Mouse (Mus musculus): Measurements from ENCODE around the gene Vmn2r104. TPM values are rescaled to one million over a fixed set of nuclear protein-coding genes. Genes with fewer than 3 reads are reported as not detected.

Gene Vmn2r104
- not detected in 2 replicates for polyA plus RNA-seq (2015; fragmentation: Nextera tagmentation; extraction: Ambion mirVana)

GRCm38 (mm10) chr17:20048236-20048635 lies at the start of gene Vmn2r104:
Vmn2r104 (minus strand) TSS chr17:20048336.

Other genes with a start within 250 kb of the Vmn2r104 start
- not detected in 2 replicates for gene Fpr-rs7, start 65.9 kb upstream of the Vmn2r104 start, polyA plus RNA-seq (2015; fragmentation: Nextera tagmentation; extraction: Ambion mirVana)
- not detected in 2 replicates for gene Fpr-rs6, start 134.8 kb upstream of the Vmn2r104 start, polyA plus RNA-seq (2015; fragmentation: Nextera tagmentation; extraction: Ambion mirVana)
- gene Vmn2r105, start 186.7 kb upstream of the Vmn2r104 start, polyA plus RNA-seq (2015; fragmentation: Nextera tagmentation; extraction: Ambion mirVana): not detected in 2 replicates
- not detected in 2 replicates for gene Vmn2r106, start 237.2 kb upstream of the Vmn2r104 start, polyA plus RNA-seq (2015; fragmentation: Nextera tagmentation; extraction: Ambion mirVana)